Mouse (Mus musculus) embryonic stem cell, embryonic (primary cell): ENCODE measurements around the gene Ttc21b.
"Not testable (repeated sequence)": the region's sequence is repeated elsewhere in the genome, so short reads cannot be mapped to it uniquely, and the experiment has no call there.

ENCODE experiments used
- CTCF ChIA-PET, 4 experiments: fragments of 300-600 bp in 2 of 4; fragments of 350-600 bp in 2 of 4; sonication (Branson Sonifier 250); formaldehyde crosslinking; loops; one replicate each; lab custom pipeline; 2022; ENCODE audit warnings: inconsistent platforms in 2 of 4; lab: Charles Lee
- POLR2A ChIA-PET, 4 experiments: fragments of 300-600 bp in 2 of 4; fragments of 350-600 bp in 2 of 4; sonication (Branson Sonifier 250); formaldehyde crosslinking; loops; one replicate each; lab custom pipeline; 2022; ENCODE audit warnings: antibody characterized with exemption in 4 of 4, inconsistent platforms in 1 of 4; lab: Charles Lee

Ttc21b gene

DNA sequence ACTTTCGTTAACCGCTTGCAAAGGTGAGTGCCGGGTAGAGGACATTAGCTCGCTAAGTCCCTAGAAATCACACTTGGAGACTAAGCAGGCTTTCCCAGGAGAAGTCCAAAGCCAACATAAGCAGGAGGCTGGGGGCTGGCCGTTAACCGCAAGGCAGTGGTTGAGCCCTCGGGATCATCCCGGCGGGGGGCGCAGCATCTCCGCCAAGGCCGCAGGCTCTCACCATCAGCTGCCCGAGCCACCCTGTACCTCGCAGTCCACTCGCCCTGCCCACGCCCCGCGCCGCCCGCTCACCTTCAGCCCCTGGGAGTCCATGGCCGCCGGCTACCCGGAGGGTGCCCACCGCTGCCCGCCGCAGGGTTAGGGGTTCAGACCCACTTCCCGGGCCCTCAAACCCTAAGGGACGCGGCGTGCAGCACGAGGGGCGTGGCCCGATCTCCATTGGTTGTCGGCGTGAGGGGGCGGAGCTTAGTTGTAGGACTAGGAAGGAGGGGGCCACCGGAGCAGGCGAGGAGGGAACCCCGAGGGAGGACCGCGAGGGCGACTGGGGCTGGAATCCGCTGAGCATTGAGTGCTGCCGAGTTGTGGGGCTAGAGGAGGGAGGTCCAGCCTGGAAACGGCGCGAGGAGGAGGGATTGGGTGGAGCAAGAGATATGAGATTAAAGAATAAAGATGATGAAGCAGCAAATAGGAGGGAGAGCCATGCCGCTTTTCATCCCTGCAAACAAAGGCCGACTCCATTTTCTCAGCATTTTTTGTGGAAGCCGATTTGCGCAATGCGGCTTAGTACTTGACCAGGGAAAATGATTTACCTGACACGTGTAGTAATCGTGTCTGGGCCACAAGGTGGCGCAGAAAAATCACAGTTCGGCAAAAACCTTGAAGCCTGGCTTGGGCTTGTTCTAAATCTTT is at the start of gene Ttc21b:
Ttc21b (minus strand) TSS at position 398 of the 912 bp plus-strand sequence.
- ChIA-PET POLR2A (no interaction called here), CTCF (interaction anchor here (0.6 to 1.0 kb wide), 7 partner anchors 128 to 860 kb away, joined by 3 to 7 read pairs (median 4); no protein-coding TSS in a partner anchor)

DNA sequence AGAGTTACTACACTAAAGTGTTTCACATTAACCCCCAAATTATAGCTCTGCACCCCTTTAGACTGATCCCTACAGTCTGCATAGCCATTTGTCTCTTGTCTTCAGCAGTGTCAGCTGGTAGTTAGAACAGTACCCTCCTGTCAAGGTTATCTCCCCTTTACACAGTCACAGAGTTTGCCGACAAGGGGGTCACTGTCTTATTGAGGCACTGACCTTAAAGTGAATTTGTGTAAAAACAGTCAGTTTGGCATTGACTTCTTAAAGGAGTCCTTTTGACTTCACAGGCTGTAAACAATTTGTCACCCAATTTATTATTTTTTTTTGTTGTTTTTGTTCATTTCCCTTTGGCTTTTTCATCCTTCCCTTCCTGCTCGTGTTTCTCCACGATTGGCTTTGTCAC is 16.1 kb upstream of the Ttc21b start:
- POLR2A ChIA-PET = no interaction called here
- CTCF ChIA-PET = no interaction called here

DNA sequence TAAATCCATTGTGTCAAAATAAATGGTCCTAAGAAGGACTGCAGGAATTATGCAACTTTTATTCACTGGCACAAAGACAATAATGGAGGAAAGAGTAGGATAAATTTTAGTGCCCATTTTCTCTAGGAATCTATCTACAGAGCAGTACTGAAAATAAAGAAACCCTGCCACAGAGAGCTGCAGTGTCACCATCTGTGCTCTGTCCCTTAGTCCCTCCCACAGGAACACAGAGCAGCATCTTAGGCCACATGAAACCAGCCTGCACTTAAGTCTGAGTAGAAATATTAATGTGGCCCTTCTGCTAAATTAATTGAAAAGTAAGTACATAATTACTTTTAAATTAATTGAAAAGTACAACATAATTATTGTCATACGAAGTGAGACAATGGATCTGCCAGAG is 12.4 kb downstream of the Ttc21b start:
- CTCF ChIA-PET = no interaction called here
- POLR2A ChIA-PET = no interaction called here

DNA sequence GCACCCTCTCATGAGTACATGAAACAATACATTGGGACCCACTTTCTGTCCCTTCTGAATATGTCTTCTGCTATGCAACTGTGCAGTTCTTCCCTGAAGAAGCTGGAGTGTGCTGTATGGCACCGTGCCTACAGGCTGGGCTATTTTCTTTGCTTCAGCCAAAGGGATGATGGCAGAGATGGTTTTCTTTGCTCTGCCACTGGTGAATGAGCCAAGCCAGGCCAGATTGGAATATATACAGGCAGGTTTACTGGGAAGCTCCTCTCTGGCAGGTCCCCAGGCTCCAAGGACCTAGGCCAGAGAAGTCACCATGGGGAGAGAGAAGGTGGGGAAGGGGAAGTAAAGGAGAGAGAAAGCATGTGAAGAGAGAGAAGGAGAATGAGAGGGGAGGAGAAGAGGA is 16.1 kb downstream of the Ttc21b start:
- ChIA-PET CTCF (no interaction called here), POLR2A (no interaction called here)

DNA sequence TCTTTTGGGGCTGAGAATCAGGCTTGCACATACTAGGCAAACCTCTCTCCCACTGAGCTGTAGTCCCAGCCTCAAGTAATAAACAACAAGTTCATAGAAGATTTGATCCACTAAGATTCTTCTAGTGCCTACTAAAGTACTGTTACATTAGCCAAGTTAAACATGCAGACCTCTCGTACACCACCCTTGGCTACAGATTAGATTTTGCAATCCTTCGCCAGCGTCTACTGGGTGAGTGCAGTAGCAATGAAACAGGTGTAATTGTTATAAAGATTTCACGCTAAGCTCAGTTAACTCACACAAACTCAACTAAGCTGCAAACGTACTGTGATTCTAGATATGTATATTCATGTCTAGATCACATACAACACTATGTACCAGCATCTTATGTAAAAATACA is 17.5 kb downstream of the Ttc21b start:
- ChIA-PET CTCF (no interaction called here), POLR2A (no interaction called here)

DNA sequence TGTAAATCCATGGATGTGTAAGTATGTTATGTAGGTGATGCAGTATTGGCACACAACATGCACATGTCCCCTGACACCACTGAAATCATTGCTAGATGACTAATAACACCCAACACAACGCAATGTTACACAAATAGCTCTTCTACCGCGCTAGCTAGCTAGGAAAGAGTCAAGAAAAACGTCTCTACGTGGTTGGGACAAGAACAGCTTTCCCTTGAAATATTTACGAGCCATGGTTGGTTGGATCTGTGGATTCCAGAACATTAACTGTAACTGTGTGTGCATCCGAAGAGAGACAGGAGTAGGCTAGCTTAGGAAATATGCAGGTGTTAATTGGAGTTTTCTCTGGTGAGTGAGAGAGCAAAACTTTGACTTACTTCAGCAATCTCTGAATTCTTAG is 35.5 kb downstream of the Ttc21b start:
- CTCF ChIA-PET = no interaction called here
- POLR2A ChIA-PET = no interaction called here

DNA sequence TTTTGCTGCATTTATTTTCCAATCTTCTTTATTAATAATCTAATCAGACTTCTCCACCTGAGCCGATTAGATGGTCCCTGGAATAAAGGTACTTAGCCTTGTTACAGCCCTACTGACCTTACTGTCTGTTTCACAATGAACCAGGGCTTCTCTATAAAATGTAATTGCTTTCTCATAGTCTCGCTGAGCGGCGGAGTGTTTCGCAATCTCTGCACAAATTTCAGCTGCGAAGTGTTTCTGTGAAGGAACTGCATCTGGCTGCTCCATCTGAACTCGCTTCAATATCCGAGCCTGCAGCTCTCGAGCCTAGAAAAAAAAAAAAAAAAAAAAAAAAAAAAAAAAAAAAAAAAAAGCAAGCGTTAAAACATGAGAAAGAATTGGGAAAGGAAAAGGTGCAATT is 46.5 kb downstream of the Ttc21b start:
- ChIA-PET CTCF (no interaction called here), POLR2A (interaction anchor here in 1 of 4 experiments (1.7 kb wide), 1 partner anchor 9 kb away, joined by 3 read pairs; no protein-coding TSS in a partner anchor)

DNA sequence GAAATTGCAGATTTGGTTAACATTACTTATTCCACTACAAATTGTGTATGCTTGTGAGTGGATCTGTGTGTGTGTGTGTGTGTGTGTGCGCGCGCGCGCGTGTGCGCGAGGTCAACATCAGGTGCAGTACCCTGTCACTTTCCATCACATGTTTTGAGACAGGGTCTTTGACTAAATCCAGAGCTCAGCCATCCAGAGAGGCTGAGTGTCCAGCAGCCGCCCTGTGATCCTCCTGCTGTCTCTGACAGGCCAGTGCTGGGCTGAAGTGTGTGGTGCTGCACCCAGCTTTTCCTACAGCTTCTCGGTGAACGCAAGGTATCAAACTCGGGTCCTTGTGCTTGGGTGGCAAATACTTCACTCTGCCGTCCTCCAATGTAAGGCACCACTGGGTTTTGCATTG is 47.1 kb downstream of the Ttc21b start:
- ChIA-PET POLR2A (interaction anchor here in 1 of 4 experiments (1.7 kb wide), 1 partner anchor 10 kb away, joined by 3 read pairs; no protein-coding TSS in a partner anchor), CTCF (no interaction called here)

DNA sequence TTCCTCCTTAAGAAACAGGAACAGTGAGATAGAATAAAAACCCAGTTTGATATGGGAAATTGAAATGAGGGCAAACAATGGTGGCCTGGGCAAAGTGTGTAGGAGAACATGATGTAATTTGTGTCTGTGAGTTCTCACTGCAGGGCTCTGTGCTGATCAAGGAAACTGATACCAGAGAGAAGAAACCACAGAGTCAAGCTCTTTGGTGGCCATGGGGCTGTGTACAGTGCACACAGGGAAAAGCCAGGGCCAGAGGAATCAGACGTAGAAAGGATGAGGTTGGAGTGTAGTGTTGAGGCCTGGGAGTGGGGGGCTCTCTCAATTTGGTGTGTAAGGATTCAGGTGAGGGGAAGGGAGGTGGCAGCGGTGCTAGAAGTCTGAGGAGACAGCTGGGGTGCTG is 49.6 kb downstream of the Ttc21b start:
- POLR2A ChIA-PET = no interaction called here
- CTCF ChIA-PET = no interaction called here

DNA sequence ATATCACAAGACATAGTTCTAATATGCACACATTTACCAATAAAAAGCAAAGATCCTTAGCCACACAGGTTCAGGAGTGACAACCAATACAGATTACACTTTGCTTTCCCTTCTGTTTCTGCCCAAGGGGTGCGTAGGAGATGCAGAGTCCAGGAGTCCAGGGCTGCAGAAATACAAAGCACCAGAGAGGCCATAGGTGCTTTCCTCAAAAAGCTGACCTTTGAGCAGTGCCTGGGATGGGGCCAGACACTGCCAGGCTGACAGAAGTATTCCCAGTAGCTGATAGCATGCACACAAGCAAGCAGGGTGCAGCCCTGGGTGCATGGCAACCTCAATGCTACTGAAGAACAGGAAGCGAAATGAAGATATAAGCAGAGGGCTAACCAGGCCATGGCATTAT is 52.2 kb downstream of the Ttc21b start:
- ChIA-PET POLR2A (no interaction called here), CTCF (no interaction called here)

DNA sequence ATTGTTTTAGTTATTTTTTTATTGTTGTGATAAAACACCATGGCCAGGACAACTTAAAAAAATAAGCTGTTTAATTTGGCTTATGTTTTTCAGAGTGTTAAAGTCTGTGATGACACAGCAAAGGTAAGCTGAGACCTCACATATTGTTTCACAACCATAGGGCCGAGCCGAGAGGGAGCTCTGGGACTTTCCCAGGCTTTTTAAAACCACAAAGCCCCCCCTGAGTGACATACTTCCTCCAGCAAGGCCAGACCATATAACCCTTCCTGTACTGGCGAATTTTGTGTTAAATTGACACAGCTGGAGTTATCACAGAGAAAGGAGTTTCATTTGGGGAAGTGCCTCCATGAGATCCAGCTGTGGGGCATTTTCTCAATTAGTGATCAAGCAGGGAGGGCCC is 56.2 kb downstream of the Ttc21b start:
- ChIA-PET CTCF (no interaction called here), POLR2A (no interaction called here)

DNA sequence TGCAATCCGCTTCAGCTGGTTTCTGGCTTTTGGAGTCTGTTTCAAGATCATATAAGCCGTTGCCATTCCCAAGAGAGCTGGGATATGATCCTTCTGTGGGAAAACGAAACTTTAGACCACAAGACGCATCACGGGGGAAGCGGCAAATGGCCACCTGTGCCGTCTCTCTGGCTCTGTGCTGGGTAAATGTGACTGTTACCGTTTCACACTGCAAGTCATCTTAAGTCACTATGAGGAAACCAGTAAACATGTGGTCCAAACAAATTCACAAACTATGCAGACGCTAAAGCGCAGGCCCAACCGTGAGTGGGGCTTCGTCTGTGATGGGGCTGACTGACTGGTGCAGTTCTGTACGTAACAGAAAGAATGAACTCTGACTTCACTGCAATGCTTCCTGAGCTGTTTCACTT is 64.7 kb downstream of the Ttc21b start:
- ChIA-PET CTCF (no interaction called here), POLR2A (no interaction called here)

DNA sequence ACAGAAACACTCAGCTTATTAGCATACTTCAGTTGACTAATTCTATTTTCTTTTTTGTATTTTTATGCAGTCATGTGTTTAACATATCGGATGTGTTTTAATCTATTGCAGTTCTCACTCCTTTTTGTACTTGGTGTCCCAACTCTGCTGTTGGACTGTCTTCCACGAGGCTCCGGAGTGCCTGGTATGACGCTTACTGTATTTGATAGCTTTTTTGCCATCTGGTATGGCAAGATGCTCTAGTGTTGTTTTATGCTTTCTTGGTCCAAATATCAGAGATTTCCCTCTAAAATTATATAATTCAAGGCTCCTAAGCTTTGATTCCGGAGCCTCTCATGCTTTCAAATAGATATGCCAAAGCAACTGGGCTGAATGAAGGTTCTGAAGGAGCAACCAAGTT is 66.3 kb downstream of the Ttc21b start:
- ChIA-PET POLR2A (no interaction called here), CTCF (no interaction called here)

DNA sequence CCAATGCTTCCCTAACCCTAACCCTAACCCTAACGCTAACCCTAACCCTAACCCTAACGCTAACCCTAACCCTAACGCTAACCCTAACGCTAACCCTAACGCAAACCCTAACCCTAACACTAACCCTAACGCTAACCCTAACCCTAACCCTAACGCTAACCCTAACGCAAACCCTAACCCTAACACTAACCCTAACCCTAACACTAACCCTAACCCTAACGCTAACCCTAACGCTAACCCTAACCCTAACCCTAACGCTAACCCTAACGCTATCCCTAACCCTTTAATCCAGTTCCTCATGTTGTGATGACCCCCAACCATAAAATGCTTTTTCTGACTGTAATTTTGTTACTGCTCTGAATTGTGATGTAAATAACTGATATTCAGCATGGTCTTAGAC is 67.2 kb downstream of the Ttc21b start:
- CTCF ChIA-PET = interaction anchor here in 1 of 4 experiments (0.5 kb wide), 1 partner anchor 311 kb away, joined by 5 read pairs; no protein-coding TSS in a partner anchor
- POLR2A ChIA-PET = not testable (repeated sequence)

DNA sequence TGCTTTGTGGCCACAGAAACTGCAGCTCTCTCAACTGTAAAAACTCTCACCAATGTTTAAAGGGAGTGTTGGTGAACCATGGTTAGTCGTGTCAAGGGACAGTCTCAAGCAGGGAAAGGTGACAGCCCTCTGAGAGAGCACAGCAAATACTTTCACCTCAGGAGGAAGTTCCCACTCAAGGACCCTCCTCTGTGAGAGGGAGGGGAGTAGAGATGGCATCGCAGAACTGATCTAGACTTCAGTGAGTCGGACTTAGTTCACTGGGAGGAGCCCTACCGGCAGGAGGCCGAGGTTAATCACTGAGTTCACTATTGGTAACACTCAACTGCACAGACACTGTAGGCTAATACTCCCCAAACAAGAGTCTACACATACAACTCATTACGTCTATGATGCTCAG is 68.9 kb downstream of the Ttc21b start:
- CTCF ChIA-PET = no interaction called here

DNA sequence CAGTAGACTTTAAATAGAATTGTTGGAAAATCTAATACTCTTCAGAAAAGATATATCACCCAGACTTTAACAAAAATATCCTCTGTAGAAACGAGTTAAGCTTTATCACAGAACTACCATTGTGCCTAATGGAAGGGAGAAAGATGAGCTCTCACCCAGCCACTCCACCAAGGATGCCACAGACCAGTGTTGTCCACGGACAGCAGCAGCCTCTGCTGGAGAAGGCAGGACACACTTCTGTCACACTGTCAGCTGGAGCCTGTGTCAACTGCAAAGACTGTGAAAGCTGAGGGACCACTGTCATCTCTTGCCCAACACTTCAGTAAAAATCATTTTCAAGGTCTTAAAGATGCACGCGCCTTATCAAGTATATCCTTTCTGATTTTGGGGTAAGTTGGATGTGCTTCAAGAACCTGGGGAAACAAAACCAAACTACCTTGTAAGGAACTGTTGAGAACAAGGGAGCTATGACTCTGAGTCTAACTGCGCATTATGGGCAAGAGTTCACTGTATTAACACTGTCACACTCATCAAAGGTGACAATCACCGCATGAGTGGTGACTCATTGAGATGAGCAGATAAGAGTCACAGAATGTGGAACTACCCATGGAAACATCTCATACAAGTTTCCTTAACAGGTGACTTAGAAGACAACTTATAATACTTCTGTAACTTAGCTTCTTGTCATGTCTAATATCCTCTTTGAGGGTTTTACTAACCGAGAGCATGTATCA is 71.8 kb downstream of the Ttc21b start:
- POLR2A ChIA-PET = no interaction called here
- CTCF ChIA-PET = no interaction called here

More for the DNA sequence above, 68.9 kb downstream of the Ttc21b start:
- POLR2A ChIA-PET = no interaction called here

DNA sequence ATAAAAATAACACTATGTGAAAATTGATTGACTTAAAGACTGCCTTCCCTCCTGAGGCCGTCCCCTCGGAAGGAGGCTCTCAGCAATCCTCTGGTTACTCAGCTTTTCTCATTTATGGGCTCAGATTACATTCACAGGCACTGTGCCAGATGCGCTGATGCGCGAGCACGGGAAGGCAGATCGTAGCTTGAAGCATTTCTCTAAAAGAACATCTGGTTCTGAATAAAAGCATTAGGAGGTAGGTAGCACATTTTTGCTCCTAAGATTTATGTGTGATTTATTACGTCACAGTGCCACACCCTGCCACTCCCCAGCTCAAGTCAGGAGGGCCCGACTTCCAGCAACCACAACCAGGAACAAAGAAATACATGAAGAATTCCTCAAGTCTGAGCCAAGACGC is 76.1 kb downstream of the Ttc21b start:
- ChIA-PET CTCF (interaction anchor here in 1 of 4 experiments (0.6 kb wide), 1 partner anchor 613 kb away, joined by 3 read pairs; the partner anchor contains the start of gene Scn3a), POLR2A (no interaction called here)

DNA sequence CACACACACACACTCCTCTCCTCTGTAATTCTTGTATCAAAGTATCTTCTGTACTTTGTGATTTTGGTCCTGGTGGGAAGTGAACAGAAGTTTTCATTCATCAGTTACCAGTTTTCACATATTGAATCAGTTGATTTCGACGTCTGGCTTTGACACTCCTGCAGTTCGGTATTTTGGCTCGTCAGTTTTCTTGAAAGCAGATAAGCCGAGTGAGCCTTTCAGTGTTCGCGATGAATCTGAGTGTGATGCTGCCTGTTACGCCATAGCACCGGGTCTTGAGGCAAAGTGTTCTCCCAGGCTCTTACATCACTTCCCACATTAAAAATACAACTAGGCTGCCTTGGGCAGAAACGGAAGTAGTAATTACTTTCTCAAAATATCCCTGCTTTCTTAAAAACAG is 76.6 kb downstream of the Ttc21b start:
- ChIA-PET POLR2A (interaction anchor here in 1 of 4 experiments (1.2 kb wide), 1 partner anchor 15 kb away, joined by 3 read pairs; no protein-coding TSS in a partner anchor), CTCF (no interaction called here)

DNA sequence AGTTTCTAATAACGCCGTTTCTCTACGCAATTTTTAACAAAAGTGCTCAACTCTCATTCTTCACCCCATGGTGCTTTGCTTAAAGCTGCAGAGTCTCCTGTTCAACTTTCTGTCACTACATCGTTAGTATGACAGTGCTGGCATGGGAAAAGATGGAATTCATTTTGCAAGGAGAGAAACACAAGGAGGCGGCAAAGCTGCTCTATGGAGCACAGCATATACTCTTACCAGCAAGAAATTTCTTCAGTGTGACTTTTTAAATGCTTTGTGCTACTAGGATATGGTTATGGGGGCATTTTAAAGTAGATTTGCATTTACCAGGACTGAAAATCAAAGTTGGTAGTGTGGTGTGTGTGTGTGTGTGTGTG is 77.6 kb downstream of the Ttc21b start:
- CTCF ChIA-PET = no interaction called here
- POLR2A ChIA-PET = interaction anchor here in 1 of 4 experiments (1.2 kb wide), 1 partner anchor 14 kb away, joined by 3 read pairs; no protein-coding TSS in a partner anchor
